Mouse (Mus musculus): Measurements from ENCODE around the gene Hsf5. TPM values are rescaled to one million over a fixed set of nuclear protein-coding genes. Genes with fewer than 3 reads are reported as not detected.

The Hsf5 gene
- polyA plus RNA-seq, 1 experiment from 2014 or later, result 0.49 TPM

DNA sequence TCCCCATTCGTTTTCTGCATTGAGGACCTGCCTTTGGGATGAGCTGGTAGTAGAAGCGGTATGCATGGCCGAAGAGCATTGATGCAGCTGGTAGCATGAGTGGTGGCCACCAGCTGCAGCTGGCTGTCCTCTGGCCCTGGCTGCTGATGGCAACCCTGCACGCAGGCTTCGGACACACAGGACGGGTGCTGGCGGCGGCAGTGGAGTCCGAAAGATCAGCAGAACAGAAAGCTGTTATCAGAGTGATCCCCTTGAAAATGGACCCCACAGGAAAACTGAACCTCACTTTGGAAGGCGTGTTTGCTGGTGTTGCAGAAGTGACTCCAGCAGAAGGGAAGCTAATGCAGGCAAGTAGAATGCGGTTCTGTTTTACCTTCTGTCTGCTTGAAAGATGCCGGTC lies 47.6 kb downstream of the Hsf5 start:
- Histone ChIP-seq H3K27me3 (peaks cover 18% of the 10 kb centered on the region), H3K36me3 (replicated peaks) (no peaks in the 10 kb centered on the region), H3K4me2 (0 out of 2 replicates have a peak overlapping the region, but pooled peaks have one; percentile 8), H3K4me3 (replicated peaks) (peak overlapping the region; percentile 7; the same call in 1 of the 2 replicates), H3K9me3 (no peaks in the 10 kb centered on the region), H3K27ac (no peak overlapping the region), H3K4me1 (peaks cover 10% of the 10 kb centered on the region), H3K9ac (no peak overlapping the region)
- ATAC-seq (ENCODE audit: low FRiP score), result no peak
- WGBS, result 82% methylated on average over 12 of the region's 12 CpGs

DNA sequence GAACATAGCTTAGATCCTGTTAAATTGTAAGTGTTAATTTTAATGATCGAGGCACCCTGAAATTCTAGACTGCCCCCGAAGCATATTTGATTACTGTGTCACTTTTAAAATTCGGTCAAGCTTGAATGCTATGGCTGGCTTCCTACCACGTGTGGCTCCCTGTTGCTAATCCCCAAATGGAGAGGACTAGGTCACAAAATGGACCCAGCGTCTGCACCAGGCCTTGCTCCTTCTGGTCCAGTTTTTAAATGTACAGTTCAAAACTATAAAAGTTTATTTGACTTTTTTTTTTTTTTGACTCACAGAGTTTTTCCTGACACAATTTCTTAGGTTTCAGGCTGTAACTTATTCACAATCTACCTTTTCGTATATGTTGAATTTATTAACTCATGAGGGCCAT lies 48.3 kb downstream of the Hsf5 start:
- 73% methylated on average over 6 of the region's 6 CpGs for WGBS
- no peak for ATAC-seq (ENCODE audit: low FRiP score)

GRCm38 (mm10) chr11:87665658-87666057 lies 48.7 kb downstream of the Hsf5 start:
- H3K4me3 ChIP-seq (replicated peaks), result no peak overlapping the region
- peaks cover 18% of the 10 kb centered on the region for H3K27me3 ChIP-seq
- ATAC-seq (ENCODE audit: low FRiP score), result no peak
- no peak overlapping the region for H3K27ac ChIP-seq
- 76% methylated on average over 2 of the region's 2 CpGs for WGBS
- H3K4me1 ChIP-seq, result peaks cover 10% of the 10 kb centered on the region
- no peak overlapping the region for H3K4me2 ChIP-seq
- H3K36me3 ChIP-seq (replicated peaks), result no peaks in the 10 kb centered on the region
- H3K9ac ChIP-seq, result no peak overlapping the region
- no peaks in the 10 kb centered on the region for H3K9me3 ChIP-seq

More for the DNA sequence above, 48.3 kb downstream of the Hsf5 start:
- Histone ChIP-seq H3K4me2 (no peak overlapping the region), H3K36me3 (replicated peaks) (no peaks in the 10 kb centered on the region), H3K4me1 (peaks cover 10% of the 10 kb centered on the region), H3K9me3 (no peaks in the 10 kb centered on the region), H3K9ac (no peak overlapping the region), H3K27me3 (peaks cover 18% of the 10 kb centered on the region), H3K27ac (no peak overlapping the region), H3K4me3 (replicated peaks) (no peak overlapping the region)

GRCm38 (mm10) chr11:87666256-87667035 lies 49.5 kb downstream of the Hsf5 start:
- Histone ChIP-seq H3K27me3 (peaks cover 18% of the 10 kb centered on the region), H3K4me2 (no peak overlapping the region), H3K4me3 (replicated peaks) (no peak overlapping the region), H3K36me3 (replicated peaks) (no peaks in the 10 kb centered on the region), H3K9ac (no peak overlapping the region), H3K4me1 (peaks cover 10% of the 10 kb centered on the region), H3K9me3 (no peaks in the 10 kb centered on the region), H3K27ac (no peak overlapping the region)
- WGBS, result 78% methylated on average over 12 of the region's 12 CpGs
- no peak for ATAC-seq (ENCODE audit: low FRiP score)

GRCm38 (mm10) chr11:87667107-87668090 lies 50.4 kb downstream of the Hsf5 start:
- no peaks in the 10 kb centered on the region for H3K36me3 ChIP-seq (replicated peaks)

GRCm38 (mm10) chr11:87673282-87673681 lies 56.3 kb downstream of the Hsf5 start:
- H3K27ac ChIP-seq, result no peak overlapping the region
- no peak for ATAC-seq (ENCODE audit: low FRiP score)
- H3K4me3 ChIP-seq (replicated peaks), result no peak overlapping the region
- no peaks in the 10 kb centered on the region for H3K27me3 ChIP-seq
- no peaks in the 10 kb centered on the region for H3K36me3 ChIP-seq (replicated peaks)
- H3K9ac ChIP-seq, result no peak overlapping the region
- 98% methylated on average over 1 of the region's 1 CpGs for WGBS
- H3K4me1 ChIP-seq, result no peaks in the 10 kb centered on the region
- H3K4me2 ChIP-seq, result no peak overlapping the region
- H3K9me3 ChIP-seq, result no peaks in the 10 kb centered on the region

More at GRCm38 (mm10) chr11:87667107-87668090, 50.4 kb downstream of the Hsf5 start:
- no peaks in the 10 kb centered on the region for H3K9me3 ChIP-seq
- H3K4me3 ChIP-seq (replicated peaks), result no peak overlapping the region
- no peak overlapping the region for H3K27ac ChIP-seq
- H3K4me1 ChIP-seq, result peaks cover 8% of the 10 kb centered on the region
- no peak for ATAC-seq (ENCODE audit: low FRiP score)
- 74% methylated on average over 4 of the region's 4 CpGs for WGBS
- H3K27me3 ChIP-seq, result peaks cover 18% of the 10 kb centered on the region
- H3K9ac ChIP-seq, result no peak overlapping the region
- H3K4me2 ChIP-seq, result no peak overlapping the region

- no peaks in the 10 kb centered on the region for H3K36me3 ChIP-seq (replicated peaks)
- WGBS, result 87% methylated on average over 6 of the region's 6 CpGs
- no peak overlapping the region for H3K9ac ChIP-seq
- no peaks in the 10 kb centered on the region for H3K27me3 ChIP-seq
- H3K4me2 ChIP-seq, result no peak overlapping the region
- no peaks in the 10 kb centered on the region for H3K9me3 ChIP-seq
- H3K4me1 ChIP-seq, result no peaks in the 10 kb centered on the region
- no peak overlapping the region for H3K27ac ChIP-seq
- no peak overlapping the region for H3K4me3 ChIP-seq (replicated peaks)
- ATAC-seq (ENCODE audit: low FRiP score), result no peak
Measured at GRCm38 (mm10) chr11:87675606-87676005, 58.6 kb downstream of the Hsf5 start.

- H3K27ac ChIP-seq, result no peak overlapping the region
- no peaks in the 10 kb centered on the region for H3K36me3 ChIP-seq (replicated peaks)
- no peak overlapping the region for H3K4me2 ChIP-seq
- H3K27me3 ChIP-seq, result no peaks in the 10 kb centered on the region
- H3K4me3 ChIP-seq (replicated peaks), result no peak overlapping the region
- no peak overlapping the region for H3K9ac ChIP-seq
- H3K4me1 ChIP-seq, result no peaks in the 10 kb centered on the region
- 40% methylated on average over 5 of the region's 5 CpGs for WGBS
- no peak for ATAC-seq (ENCODE audit: low FRiP score)
- no peaks in the 10 kb centered on the region for H3K9me3 ChIP-seq
Measured at GRCm38 (mm10) chr11:87677756-87678155, 60.8 kb downstream of the Hsf5 start.

DNA sequence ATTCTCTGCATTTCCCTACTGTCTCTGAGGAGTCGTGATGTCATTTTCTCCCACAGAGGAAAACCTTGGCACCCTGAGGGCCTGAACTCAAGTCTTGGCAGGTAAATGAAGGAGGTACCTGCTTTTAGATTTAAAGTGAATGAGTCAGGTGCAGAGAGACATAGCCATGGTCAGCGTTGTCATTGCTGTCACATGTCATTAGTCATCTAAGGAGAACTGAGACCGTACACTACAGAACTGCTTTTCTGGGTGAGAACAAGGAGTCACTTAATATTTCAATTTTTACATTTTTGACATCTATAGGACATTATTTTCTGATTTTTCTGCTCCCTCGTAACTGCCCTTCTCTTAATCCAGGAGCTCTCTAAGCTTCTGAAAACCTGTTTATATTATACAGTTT lies 61.6 kb downstream of the Hsf5 start:
- no peak overlapping the region for H3K4me3 ChIP-seq (replicated peaks)
- no peaks in the 10 kb centered on the region for H3K27me3 ChIP-seq
- no peaks in the 10 kb centered on the region for H3K9me3 ChIP-seq
- H3K9ac ChIP-seq, result no peak overlapping the region
- H3K36me3 ChIP-seq (replicated peaks), result no peaks in the 10 kb centered on the region
- no peak overlapping the region for H3K4me2 ChIP-seq
- 86% methylated on average over 4 of the region's 4 CpGs for WGBS
- no peaks in the 10 kb centered on the region for H3K4me1 ChIP-seq
- no peak for ATAC-seq (ENCODE audit: low FRiP score)
- no peak overlapping the region for H3K27ac ChIP-seq

GRCm38 (mm10) chr11:87678976-87679375 lies 62.0 kb downstream of the Hsf5 start:
- Histone ChIP-seq H3K27me3 (no peaks in the 10 kb centered on the region), H3K9me3 (no peaks in the 10 kb centered on the region), H3K4me1 (no peaks in the 10 kb centered on the region), H3K4me3 (replicated peaks) (no peak overlapping the region), H3K36me3 (replicated peaks) (no peaks in the 10 kb centered on the region), H3K9ac (no peak overlapping the region), H3K27ac (no peak overlapping the region), H3K4me2 (no peak overlapping the region)
- 91% methylated on average over 7 of the region's 7 CpGs for WGBS
- no peak for ATAC-seq (ENCODE audit: low FRiP score)

DNA sequence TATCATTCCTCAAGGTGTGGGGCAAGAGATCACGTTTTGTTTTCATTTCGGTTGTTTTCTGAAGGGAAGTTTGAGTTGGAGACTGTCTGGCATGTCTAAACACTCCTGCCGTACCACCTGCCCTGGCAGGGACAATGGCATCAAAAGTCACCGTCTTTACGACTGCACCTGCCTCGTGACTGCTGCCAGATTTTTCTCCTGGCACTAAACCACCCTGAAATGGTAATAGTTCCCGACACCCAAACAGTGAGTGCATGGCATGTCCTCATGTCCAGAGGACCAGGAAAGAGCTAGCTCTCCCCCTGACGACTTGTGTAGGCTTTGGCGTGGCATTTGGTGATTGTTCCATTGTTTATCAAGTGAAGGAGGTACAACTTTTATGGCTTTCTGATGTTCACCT lies 63.8 kb downstream of the Hsf5 start:
- no peaks in the 10 kb centered on the region for H3K4me1 ChIP-seq
- H3K9me3 ChIP-seq, result no peaks in the 10 kb centered on the region
- no peak overlapping the region for H3K4me2 ChIP-seq
- WGBS, result 90% methylated on average over 9 of the region's 9 CpGs
- H3K27ac ChIP-seq, result no peak overlapping the region
- no peak overlapping the region for H3K4me3 ChIP-seq (replicated peaks)
- no peak for ATAC-seq (ENCODE audit: low FRiP score)
- H3K9ac ChIP-seq, result no peak overlapping the region
- no peaks in the 10 kb centered on the region for H3K27me3 ChIP-seq
- no peaks in the 10 kb centered on the region for H3K36me3 ChIP-seq (replicated peaks)

GRCm38 (mm10) chr11:87682096-87682495 lies 65.1 kb downstream of the Hsf5 start:
- Histone ChIP-seq H3K9ac (no peak overlapping the region), H3K27me3 (no peaks in the 10 kb centered on the region), H3K4me2 (no peak overlapping the region), H3K4me1 (no peaks in the 10 kb centered on the region), H3K36me3 (replicated peaks) (no peaks in the 10 kb centered on the region), H3K27ac (no peak overlapping the region), H3K4me3 (replicated peaks) (no peak overlapping the region), H3K9me3 (no peaks in the 10 kb centered on the region)
- ATAC-seq (ENCODE audit: low FRiP score), result no peak
- 89% methylated on average over 12 of the region's 12 CpGs for WGBS

Data from forebrain, embryonic 12.5 days (tissue).